Mouse (Mus musculus) right cerebral cortex, postnatal 14 days (tissue): Measurements from ENCODE around the gene Diaph3.

Experiments
- DNase-seq: peaks from one replicate; pipeline ENCODE4 v3.0.0; 2022

Diaph3 gene

DNA sequence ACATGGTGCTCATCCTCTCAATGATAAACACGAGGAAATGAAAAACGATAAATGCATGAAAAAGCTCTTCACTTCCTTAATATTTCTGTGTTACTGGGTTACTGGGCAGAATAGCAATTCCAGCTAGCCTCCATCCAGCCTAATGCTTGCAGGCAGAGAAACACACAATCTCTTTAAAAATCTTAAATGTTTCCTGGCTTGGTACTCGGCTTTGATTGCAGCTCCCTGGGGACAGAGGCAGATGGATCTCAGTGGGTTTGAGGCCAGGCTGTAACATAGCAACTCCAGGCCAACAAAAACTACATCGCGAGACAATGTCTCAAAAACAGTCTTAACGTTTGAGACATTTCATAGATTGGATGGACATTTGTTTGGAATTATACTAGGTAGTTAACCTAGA, 57.1 kb downstream of the Diaph3 start:
- no peak for DNase-seq

DNA sequence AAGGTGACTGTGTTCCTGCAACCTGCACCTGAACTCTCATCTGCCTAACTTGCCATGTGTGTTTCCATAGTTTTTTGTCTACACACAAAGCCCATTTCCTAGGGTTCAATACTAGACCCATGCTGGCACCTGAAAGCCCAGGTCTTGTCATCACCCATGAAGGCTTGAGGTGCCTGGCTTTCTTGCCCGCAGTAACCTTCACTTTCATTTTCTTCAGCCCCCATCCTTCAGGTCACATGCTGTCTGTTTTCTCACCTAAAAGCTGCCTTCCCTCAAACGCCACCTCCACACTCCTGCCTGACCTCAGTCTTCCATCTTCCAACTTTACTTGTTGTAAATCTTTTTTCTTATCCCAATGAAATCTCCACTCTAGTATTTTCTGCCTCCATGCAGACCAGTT, 61.3 kb downstream of the Diaph3 start:
- DNase-seq = no peak

DNA sequence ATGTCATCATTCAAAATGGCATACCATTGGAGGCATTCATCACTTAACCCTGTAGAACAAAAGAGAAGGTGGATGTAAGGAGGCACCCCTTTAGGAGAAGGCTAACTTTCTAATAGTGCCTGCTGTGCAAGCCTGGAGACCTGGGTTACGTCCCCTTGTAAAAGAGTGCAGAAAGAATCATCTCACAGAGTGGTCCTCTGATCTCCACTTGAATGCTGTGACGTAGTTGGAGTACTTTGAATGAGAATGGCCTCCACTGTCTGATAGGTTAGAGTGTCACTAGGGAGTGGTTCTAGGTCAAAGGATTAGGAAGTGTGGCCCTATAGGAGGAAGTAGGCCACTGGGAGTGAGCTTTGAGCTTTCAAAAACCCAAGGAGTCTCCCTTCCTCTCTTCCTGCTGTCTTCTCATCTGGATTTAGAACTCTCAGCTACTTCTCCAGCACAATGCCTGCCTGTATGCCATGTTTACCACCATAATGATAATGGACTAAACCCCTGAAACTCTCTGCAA, 66.0 kb downstream of the Diaph3 start:
- no peak for DNase-seq

DNA sequence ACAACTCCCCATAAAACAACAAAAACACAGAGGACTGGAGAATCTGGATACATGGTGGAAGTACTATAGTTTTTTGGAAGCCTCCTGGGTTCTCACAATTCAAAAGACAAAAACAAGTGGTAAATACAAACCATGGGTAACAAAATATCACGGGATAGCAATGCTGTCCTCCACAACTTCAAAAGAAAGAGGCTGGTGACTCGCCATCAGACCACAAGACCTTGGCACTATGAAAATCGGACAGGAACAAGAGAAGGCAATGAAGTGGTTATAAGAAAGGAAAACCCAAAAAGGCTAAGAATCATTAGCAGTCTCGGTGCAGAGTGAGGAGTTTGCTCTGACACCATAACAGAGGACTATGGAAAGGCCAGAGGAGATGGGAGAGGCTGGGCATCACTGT, 76.8 kb downstream of the Diaph3 start:
- no peak for DNase-seq

DNA sequence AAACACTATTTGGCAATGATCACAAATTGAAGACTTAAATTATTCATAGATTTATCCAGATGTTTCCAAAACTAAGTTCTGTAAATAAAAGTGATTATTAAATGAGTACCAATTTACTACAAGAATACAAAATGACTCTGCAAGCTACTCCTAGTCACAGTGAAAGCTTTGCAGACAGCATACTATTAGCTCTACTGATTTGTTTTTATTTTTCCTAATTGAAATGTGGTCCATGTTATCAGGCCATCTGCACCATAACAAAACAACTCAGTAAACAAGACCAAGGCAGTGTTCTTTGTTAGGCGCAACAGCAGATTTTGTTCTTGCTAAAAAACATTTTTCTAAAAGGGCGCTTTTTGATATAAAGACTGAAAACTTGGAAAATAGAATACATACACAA, 84.9 kb downstream of the Diaph3 start:
- DNase-seq = no peak

DNA sequence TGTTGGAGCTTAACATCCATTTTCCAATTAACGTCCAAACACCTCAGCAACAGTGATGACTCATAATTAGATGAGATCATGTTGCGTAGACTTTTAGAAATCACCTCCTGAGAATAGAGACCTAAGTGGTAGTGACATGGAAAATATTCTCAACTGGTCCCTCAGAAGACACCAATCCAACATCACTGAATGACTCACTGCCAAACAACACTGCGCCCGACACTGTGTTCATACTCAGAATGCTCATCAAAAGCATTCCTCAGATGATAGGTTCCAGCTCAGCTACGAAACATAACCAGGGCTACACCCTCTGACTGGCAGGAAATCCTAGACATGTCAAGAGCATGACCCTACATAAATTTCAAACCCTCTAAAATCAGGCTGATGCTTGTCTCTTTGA, 89.8 kb downstream of the Diaph3 start:
- no peak for DNase-seq

DNA sequence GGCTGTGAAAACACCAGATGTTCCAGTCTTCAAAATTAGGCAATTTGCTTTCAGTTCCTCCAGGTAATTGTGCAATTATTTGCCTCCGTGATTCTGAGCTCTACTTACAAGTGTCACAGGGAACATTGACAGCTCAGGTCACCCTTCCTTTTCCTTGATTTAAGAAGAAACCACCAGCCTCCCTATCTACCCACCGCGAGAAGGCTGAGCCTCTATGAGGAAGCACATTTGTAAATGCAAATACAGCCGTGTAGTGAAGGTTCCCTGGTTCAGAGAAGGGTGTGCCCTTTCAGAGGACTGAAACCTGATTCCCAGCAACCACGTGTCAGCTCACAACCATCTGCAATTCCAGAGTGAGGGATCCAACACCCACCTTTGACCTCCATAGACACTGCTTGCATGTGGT, 96.6 kb downstream of the Diaph3 start:
- DNase-seq = no peak

DNA sequence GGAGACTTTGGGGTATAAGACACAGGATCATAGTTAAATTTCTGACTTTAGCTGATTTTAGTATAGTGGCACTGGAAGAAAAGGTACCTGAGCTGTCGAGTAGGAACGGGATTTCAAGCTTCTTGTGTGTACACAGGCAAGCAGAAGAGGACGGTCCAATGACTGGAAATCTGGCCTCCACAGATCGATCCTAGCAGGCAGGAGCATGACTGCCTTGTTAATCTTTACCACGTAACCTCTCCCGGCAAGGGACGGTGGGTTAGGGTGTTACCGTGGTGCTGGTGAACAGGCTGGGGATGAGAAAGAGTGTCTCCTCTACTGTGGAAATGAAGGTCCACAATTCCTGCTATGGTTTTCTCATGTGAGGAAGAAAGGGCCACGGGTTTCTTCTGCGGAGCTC, 120.8 kb downstream of the Diaph3 start:
- no peak for DNase-seq

DNA sequence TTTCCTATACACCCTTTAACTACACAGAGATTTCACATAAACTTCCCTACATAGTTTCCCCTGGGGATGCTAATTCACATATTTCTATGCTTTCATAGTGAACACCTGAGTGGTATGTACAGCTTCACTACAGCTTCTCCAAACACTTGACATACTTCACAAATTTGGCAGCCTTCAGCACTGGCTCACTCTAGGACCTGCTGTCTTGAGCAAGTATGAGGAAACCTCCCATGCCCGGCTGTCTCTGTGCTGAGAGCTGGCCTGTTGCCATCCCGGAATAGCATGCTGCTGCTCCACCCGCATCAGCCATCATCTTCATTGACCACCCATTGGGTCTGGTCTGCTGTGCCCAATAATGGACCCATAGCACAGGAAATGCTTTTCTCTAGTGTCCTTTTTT, 121.3 kb downstream of the Diaph3 start:
- DNase-seq = peak; percentile 7

DNA sequence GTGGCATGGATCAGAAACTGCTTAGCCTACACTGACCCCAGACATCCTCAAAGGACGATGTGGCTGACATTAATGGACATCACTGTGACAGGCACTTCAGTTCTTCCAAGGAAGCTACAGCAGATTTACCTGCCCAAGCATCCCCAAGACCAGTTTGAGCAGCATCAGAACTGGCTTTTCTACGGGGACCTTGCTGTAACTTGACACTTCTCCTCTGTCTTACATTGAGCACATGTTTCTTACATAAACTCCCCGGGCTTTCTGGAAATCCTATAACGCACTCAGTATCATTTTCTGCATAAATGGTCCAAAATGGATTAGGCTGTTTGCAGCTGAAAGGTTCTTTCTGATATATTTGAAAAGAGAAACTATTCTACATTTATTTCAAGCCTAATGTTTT, 143.7 kb downstream of the Diaph3 start:
- DNase-seq = no peak

DNA sequence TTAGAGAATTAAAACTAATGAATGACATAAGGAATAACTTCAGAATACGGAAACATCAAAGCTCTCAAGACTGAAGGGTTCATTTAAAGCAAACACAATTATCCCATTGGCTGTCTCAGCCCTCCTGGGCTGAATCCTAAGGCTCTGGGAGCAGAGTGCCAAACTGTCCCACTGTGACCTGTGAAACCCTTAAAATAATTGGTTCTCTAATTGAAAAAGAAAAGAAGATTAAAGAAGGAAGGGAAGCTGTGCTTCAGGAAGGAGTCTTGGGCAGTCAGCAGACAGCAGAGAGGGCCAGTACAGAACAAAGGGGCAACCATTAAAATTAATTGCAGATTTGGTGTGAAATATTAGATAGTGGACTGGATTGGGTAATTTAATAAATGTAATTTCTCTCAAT, 189.9 kb downstream of the Diaph3 start:
- DNase-seq = no peak

DNA sequence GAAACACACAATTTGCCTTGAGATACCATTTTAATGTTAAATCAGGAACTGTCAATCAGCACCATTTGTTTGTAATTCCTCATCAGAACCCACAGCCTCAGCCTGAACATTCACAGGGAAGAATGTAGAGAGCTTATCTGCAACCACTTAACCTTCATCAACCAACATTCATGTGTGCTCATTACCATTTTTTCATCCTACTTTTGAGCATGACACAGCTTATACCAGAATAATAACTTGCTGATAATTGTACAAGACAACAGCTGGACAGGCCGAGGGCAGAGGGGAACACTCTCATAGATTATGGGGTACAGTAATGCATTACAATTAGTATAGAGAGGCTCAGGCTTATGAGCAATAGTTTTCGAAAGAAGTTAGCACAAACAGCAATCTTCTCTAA, 203.1 kb downstream of the Diaph3 start:
- DNase-seq = no peak

DNA sequence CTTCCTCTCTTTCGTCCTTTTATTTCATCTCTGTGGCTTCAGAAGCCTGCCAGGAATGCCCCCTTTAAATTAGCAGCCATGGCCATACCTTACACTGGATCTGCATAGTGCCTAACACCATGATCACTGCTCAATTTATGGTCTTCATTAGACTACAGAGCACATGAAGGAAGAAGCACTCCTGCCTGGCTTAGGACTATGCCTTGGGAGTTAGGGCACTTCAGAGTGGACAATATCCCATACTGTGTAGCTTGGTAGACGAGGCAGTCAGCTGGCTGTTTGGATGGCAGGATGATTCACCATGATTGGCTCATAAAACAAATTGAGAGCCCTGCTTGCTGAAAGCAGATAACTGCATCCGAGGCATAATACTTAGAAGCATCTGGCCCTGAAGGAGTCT, 204.6 kb downstream of the Diaph3 start:
- DNase-seq = no peak

DNA sequence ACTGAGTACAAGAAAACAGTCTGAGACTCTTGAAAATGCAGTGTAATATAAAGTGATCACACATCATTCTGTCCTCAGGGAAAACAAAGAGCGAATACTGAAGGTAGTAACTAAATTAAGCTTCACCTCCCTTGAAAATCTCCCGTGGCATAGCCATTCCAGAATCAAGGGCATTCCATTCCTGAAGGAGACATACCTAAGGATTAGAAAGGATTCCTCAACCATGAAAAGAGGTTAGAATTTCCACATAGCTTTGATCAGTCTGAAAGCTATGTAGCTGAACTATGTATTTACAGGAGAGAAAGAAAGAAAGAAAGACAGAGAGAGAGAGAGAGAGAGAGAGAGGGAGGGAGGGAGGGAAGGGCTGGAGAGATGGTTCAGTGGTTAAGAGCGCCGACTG, 210.3 kb downstream of the Diaph3 start:
- DNase-seq = no peak

DNA sequence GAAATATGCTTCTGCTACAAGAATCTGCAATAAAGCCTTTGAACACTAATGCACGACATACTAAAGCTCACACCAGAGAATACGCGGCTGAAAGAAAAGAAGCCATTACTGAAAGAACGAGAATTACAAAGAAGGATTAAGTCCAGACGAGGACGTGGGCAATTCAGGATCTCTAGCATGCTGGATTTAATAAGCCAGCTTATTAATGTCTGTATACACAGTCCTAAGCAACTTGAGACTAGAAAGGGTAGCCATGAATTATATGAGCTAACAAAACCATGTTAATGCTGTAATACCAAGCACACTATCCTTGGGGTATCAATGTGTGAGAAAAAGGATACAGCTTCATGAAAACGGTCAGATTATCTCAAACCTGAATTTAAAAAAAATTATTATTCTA, 214.2 kb downstream of the Diaph3 start:
- DNase-seq = no peak

DNA sequence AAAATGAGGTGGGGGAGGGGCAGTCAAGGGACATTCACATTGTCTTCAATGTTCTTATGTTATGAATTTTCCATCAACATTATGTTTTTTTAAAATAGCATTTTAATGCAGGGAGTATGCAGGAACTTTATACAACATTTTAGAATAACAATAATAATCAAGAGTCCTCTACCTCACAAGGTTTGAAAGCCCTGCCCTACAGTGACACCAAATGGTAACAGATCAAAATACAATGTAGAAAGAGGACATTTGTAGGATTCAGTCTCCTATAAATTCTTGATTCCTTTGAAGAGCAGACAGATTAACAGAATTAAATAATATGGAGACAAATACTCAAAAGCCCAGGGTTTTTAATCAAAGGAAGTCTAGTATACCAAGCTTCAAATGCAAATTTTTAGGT, 242.1 kb downstream of the Diaph3 start:
- no peak for DNase-seq

DNA sequence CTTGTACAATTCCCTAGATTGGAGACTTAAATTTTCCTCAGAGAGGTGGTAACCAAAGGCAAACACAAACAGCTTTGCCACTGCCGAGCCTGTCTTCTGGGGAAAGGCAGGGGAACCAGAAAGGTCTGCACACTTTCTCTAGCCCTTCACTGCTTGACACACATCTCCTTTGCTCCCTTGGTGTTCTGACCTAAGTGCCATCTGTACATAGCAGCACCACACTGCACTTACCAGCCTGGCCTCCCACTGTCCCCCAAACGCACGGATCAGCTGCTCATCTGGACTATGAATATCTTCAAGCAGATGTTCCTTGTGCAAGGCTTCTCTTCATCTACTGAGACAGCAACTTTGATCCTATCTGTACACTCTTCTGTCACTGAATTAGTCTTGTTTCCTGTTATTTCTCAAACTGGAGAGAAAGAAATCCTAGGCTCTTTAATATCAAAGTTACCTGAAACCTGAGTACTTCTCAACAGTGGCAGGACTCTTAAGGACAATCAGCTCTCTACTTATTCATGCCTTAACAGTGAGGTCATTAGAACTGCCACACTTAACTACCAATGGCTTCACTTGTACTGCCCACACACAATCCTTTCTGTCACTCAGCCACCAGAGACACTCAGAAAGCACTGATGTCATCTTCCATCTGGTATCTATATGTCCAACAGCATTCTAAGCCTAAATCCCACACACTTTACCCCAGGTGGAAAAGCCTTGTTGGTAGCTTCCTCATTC, 251.8 kb downstream of the Diaph3 start:
- no peak for DNase-seq

DNA sequence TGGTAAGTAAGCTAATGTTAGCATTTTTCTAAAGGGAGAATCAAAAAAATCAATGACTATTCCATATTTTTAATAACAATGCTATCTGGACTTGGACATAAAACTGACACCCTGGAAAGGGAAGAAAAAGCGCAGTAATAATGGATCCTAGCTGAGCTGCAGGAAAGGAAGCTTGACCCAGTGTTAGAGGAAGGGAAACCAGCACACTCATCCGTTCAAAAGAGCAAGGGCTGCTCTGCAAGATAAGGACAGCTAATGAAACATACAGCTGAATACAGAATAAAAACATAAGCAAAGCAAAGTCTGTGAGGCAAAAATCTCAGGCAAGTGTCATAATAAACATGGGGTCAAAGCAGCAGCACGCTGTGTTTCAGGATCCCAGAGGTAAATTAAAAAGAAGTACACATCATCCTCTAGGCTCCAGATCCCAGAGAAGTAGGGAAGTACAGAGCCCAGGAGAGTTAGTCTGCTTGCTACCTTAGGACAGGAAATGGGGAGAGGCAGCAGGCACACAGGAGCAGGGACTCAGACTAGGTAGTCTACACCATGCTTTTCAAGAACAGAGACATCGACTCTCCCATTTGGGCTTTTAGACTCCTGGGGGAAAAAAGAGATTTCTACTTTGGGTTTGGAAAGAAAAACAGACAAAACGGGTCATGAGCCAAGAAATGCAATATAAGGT, 255.5 kb downstream of the Diaph3 start:
- no peak for DNase-seq

DNA sequence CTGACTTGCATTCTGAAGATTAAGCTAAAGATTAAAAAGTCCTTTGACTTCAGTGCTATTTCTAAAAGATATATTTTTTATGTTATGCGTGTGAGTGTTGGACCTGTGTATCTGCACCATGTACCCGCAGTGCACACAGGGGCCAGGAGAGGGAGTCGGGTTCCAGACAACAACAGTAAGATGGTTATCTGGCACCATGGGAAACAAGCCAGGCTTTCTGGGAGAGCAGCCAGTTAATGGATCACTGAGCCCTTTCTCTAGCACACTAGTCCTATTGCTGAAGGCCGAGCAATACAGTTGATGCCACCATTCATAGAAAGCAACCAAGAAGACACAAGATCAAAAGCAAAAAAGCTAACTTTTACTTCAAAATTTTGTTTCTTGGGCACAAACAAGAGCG, 271.5 kb downstream of the Diaph3 start:
- peak; percentile 49 for DNase-seq

DNA sequence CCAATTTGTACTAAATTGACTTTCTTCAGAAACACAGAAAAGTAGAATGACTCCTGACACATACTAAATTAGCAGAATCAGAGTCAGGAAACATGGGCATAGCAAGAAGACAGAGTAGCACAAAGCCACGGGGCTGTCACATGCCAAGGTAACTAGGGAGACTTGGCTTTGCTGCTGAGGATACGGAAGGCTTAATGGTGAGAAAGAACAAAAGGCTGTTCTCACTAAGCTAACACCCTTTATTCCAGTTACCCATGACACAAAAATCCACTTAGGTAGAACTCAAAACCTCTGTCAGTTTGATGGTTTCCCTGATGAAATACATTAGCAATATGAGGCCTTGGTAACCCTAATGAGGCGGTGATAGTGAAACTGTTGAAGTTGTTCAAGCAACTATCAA, 273.9 kb downstream of the Diaph3 start:
- DNase-seq = no peak

DNA sequence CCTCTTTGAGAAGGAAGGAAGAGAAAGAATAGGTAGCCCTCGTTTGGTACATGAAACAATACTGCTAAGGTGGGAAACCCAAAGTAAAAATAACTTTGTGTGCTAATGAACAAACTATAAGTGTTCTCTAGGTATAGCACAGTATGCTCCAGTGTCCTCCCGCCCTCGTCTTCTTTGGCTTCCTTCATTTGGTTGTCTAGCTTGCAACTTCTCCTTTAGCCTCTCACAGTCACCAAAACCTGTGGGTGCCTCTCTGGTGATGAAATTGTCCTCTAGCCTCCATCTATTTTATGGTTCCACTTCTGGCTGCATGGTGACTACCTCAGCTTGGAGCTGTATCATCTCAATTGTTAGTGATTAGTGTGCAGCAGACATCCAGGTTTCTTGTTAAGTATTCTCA, 277.0 kb downstream of the Diaph3 start:
- no peak for DNase-seq

DNA sequence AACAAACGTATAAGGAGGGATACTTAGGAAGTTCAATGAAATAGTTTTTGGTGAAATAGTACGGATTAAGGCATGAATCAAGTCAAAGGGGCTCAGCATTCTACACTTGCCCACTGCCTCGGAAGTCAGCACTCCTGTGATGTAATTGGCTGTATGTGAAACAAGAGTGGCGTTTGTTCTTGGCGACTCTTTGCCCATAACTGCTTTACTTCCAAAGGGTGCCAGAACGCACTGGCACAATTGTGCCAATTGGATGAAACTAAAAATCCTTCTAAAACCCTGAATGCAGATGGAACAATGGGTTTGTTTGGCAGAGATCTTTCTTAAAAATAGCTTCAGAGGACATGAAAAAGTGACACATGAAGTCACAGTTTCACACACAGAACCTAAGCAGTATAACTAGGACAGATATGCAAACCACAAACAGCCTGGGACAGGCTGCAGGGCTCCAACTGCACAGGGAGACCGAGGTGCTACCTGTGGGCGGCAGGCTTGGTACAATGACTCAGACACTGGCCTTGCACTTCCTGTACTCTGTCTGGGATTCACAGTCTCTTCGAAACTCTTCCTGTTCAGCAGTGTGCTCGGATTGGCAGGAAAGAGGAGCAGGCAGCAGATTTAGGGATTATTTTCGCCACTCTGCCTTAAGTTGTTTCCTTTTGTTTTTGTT, 279.6 kb downstream of the Diaph3 start:
- DNase-seq = no peak

DNA sequence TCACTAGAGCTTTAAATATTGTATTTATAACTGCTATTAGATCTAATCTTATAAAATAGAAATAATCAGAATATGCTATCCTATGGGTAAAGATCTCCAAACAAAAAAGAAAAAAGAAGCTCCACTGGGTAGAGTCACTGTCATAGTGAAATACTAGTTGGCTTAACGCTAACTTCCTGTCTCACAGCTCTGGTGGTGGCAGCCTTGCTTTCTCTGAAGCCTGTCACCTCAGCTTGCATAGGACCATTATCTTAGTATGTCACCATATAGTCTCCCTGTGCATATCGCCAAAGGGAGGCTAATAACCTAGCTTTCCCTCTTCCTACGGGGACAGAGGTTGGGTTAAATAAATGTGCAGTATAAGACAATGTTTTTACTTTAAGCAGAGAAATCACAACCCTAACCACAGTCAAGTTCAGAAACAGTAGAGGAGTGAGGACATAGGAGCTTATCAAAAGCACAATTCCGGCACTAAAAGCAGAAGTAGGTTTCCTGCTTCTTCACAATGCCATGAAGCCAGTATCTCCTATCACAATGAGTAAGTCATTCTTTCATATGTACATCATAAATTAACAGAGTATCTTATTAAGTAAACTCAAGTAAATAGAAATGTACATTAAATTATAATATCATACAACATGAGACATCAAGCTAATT, 293.8 kb downstream of the Diaph3 start:
- no peak for DNase-seq

DNA sequence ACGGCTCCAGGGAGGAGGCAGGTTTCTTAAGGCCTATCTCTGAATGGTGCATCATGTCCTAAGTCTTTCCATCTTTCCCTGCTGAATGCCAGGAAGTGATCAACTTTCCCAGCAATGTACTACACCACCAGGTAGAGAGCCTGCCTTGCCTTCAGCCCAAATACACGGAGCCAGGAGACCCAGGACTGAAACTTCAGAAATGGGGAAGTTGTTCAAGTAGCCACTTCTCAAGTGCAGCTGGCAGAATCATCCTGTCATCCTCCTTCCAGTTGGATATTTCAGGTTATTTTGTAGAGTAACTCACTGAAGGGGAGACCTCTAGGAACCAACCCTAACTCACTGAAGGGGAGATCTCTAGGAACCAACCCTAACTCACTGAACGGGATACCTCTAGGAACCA, 297.0 kb downstream of the Diaph3 start:
- DNase-seq = no peak
